Mouse (Mus musculus) stomach, embryonic 16.5 days (tissue): ENCODE results near the gene Rtkn. TPM values are rescaled to one million over a fixed set of nuclear protein-coding genes. Genes with fewer than 3 reads are reported as not detected.
A peak's percentile ranks its signal among the peaks of the same experiment; 100 is the strongest.

Experiments used
- ATAC-seq: fragments of 200-750 bp; cut with Nextera tagmentation; 2 replicates; pipeline ENCODE4 v1.8.0; 2017; ENCODE audit warnings: moderate number of reproducible peaks, moderate TSS enrichment; ENCODE audit not compliant: insufficient read depth, low FRiP score
- H3K27ac ChIP-seq: fragments of 300-500 bp; sonication (generic); 2 replicates; pipeline ENCODE4 v1.5.1; 2014; ENCODE audit warnings: low read length
- H3K27me3 ChIP-seq: fragments of 300-500 bp; sonication (generic); 2 replicates; pipeline ENCODE4 v1.6.1; 2014; ENCODE audit warnings: low read length, control low read depth, mixed read lengths; ENCODE audit not compliant: control insufficient read depth, insufficient read depth
- H3K36me3 ChIP-seq: fragments of 300-500 bp; sonication (generic); 2 replicates; pipeline ENCODE4 v1.6.1; 2014; ENCODE audit warnings: low read length; ENCODE audit not compliant: control insufficient read depth, insufficient read depth
- H3K4me1 ChIP-seq: fragments of 300-500 bp; sonication (generic); 2 replicates; pipeline ENCODE4 v1.6.1; 2014; ENCODE audit warnings: low read length, control low read depth, mixed read lengths; ENCODE audit not compliant: control insufficient read depth, insufficient read depth
- H3K4me2 ChIP-seq: fragments of 300-500 bp; sonication (generic); 2 replicates; pipeline ENCODE4 v1.6.1; 2014; ENCODE audit warnings: low read depth, low read length, mixed read lengths
- H3K4me3 ChIP-seq: fragments of 300-500 bp; sonication (generic); replicated peaks from 2 replicates; pipeline ENCODE4 v1.5.1; 2014; ENCODE audit warnings: mild to moderate bottlenecking, low read length
- H3K9ac ChIP-seq: fragments of 300-500 bp; sonication (generic); 2 replicates; pipeline ENCODE4 v1.6.1; 2014; ENCODE audit warnings: low read length
- H3K9me3 ChIP-seq: fragments of 300-500 bp; sonication (generic); replicated peaks from 2 replicates; pipeline ENCODE4 v1.6.1; 2016; ENCODE audit warnings: low read length, control low read depth; ENCODE audit not compliant: control insufficient read depth
- WGBS: fragments of 180-500 bp; shearing (Covaris S2); extraction: QIAGEN DNeasy Blood & Tissue Kit; methylation state at CpG from one replicate; pipeline ENCODE4 v1.1.7; 2014; 5-methylcytosine and 5-hydroxymethylcytosine counted together
- polyA plus RNA-seq: library from polyadenylated mRNA; unstranded; fragments of >200 nt; fragmentation: Nextera tagmentation; extraction: Ambion mirVana; gene quantifications from 2 replicates; pipeline ENCODE4 v1.2.1, GENCODE M21; 2015

The Rtkn gene
- polyA plus RNA-seq, 1 experiment from 2014 or later = 39.7 TPM

- WGBS = 1% methylated on average over 51 of the region's 52 CpGs
- peaks cover 35% of the 10 kb centered on the region for H3K4me1 ChIP-seq
- ATAC-seq = peak; percentile 45; the same call in 1 of the 2 replicates
- no peaks in the 10 kb centered on the region for H3K9me3 ChIP-seq
- H3K27ac ChIP-seq = peak overlapping the region; percentile 98
- H3K4me2 ChIP-seq = peak overlapping the region; percentile 96
- peaks cover 12% of the 10 kb centered on the region for H3K36me3 ChIP-seq
- H3K27me3 ChIP-seq = no peaks in the 10 kb centered on the region
- H3K9ac ChIP-seq = peak overlapping the region; percentile 88
- H3K4me3 ChIP-seq = peak overlapping the region; percentile 77
Observed at GRCm38 (mm10) chr6:83121863-83122710, 13.2 kb upstream of the Rtkn start.

DNA sequence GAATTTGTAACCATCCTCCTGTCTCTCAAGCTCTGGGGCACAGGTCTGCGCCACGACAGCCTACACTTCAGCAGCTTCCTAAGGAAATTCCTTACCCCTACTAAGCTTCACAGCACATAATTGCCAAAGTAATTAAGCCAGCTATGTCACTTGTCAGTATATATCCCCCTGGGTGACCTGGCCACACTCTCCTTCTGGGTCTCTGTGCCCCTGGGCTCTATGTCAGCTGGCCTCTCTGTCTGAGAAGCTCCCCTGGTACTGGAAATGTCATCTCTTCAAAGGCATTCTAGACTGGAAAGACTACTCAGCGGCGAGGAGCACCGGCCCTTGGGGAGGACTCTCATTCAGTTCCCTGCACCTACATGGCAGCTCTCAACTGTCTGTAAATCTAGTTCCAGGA, 12.3 kb upstream of the Rtkn start:
- H3K36me3 ChIP-seq = peaks cover 9% of the 10 kb centered on the region
- no peak overlapping the region for H3K4me2 ChIP-seq
- peak overlapping the region; percentile 35; the same call in 1 of the 2 replicates for H3K9ac ChIP-seq
- no peak for ATAC-seq
- 81% methylated on average over 5 of the region's 5 CpGs for WGBS
- H3K4me1 ChIP-seq = peaks cover 35% of the 10 kb centered on the region
- H3K9me3 ChIP-seq = no peaks in the 10 kb centered on the region
- 0 out of 2 replicates have a peak overlapping the region, but pooled peaks have one; percentile 3 for H3K4me3 ChIP-seq
- no peaks in the 10 kb centered on the region for H3K27me3 ChIP-seq
- no peak overlapping the region for H3K27ac ChIP-seq

GRCm38 (mm10) chr6:83124851-83125312, 10.4 kb upstream of the Rtkn start:
- H3K4me2 ChIP-seq = peak overlapping the region; percentile 85
- H3K4me1 ChIP-seq = peaks cover 29% of the 10 kb centered on the region
- H3K27me3 ChIP-seq = no peaks in the 10 kb centered on the region
- peak overlapping the region; percentile 62; the same call in 1 of the 2 replicates for H3K27ac ChIP-seq
- H3K9me3 ChIP-seq = no peaks in the 10 kb centered on the region
- WGBS = 0% methylated on average over 30 of the region's 30 CpGs
- peak overlapping the region; percentile 80 for H3K4me3 ChIP-seq
- H3K9ac ChIP-seq = peak overlapping the region; percentile 87
- 0 out of 2 replicates have a peak, but pooled peaks have one; percentile 7 for ATAC-seq
- no peaks in the 10 kb centered on the region for H3K36me3 ChIP-seq

DNA sequence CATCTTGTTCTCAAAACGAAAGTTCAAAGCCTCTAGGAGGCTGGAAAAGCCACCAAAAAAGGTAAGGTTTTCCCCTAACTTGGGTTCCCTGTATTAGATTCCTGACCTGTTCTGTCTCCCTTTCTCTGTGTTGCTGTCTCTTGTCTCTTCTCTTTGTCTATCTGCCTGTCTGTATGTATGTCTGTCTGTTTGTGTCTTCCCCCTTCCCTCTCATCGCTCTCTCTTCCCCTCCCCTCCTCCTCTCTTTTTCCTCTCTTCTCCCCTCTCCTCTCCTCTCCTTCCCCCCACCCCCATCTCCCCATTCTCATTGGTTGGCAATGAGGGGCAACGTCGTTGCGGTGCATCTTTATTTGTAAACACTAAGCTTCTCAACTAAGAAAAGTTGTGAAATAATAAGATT, 9.9 kb upstream of the Rtkn start, which contains the start of gene Ino80b:
TSS of gene Ino80b (minus strand) at position 101 of the 400 bp plus-strand sequence.
- no peaks in the 10 kb centered on the region for H3K9me3 ChIP-seq
- H3K27me3 ChIP-seq = no peaks in the 10 kb centered on the region
- no peak for ATAC-seq
- no peaks in the 10 kb centered on the region for H3K36me3 ChIP-seq
- peak within 1 kb of the TSS; percentile 80 for H3K4me3 ChIP-seq
- WGBS = 20% methylated on average over 5 of the region's 5 CpGs
- H3K4me1 ChIP-seq = peaks cover 25% of the 10 kb centered on the region
- H3K4me2 ChIP-seq = peak within 1 kb of the TSS; percentile 85
- peak within 1 kb of the TSS; percentile 62; the same call in 1 of the 2 replicates for H3K27ac ChIP-seq
- H3K9ac ChIP-seq = peak within 1 kb of the TSS; percentile 87

DNA sequence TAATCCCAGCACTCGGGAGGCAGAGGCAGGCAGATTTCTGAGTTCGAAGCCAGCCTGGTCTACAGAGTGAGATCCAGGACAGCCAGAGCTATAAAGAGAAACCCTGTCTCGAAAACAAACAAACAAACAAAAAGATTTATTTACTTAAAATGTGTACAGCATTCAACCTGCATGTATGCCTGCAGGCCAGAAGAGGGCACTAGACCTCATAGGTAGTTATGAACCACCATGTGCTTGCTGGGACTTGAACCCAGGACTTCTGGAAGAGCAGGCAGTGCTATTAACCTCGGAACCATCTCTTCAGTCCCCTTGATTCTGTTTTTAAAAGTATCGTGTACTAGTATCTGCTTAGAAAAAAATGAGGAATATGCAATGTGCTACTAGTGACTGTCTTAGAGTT, 7.8 kb upstream of the Rtkn start:
- H3K27ac ChIP-seq = no peak overlapping the region
- H3K4me2 ChIP-seq = no peak overlapping the region
- no peak for ATAC-seq
- H3K4me1 ChIP-seq = peaks cover 30% of the 10 kb centered on the region
- no peaks in the 10 kb centered on the region for H3K9me3 ChIP-seq
- 94% methylated on average over 5 of the region's 5 CpGs for WGBS
- H3K9ac ChIP-seq = no peak overlapping the region
- no peak overlapping the region for H3K4me3 ChIP-seq
- no peaks in the 10 kb centered on the region for H3K27me3 ChIP-seq
- no peaks in the 10 kb centered on the region for H3K36me3 ChIP-seq

DNA sequence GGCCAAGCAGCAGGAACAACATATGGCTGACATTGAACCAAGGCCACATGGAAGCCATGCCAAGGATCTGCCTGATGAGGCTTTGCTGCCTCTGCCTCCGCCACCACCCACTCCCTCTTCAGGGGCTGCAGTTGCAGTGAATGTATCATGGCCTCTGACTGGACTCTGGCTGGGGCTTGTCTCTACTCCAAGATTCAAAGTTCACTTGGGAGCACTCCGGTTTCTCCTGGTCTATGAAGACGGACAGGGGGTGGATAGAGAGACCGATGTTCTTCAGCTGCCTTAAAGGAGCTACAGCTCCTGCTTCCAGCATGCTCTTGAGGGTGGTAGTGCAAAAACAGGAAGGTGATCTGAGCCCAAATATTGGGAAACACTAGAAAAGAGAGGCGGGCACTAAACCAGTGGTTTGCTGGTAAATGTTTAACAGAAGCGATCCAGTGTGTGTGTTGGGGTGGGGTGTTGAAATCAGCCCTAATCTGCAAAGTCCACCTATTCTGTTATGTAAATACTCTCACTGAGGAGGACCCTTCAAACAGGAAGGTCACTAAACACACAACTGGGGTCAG, 3.7 kb upstream of the Rtkn start:
- Histone ChIP-seq H3K27me3 (no peaks in the 10 kb centered on the region), H3K4me1 (peaks cover 20% of the 10 kb centered on the region), H3K4me3 (no peak overlapping the region), H3K4me2 (peak overlapping the region; percentile 25), H3K9me3 (no peaks in the 10 kb centered on the region), H3K36me3 (no peaks in the 10 kb centered on the region), H3K27ac (peak overlapping the region; percentile 82), H3K9ac (peak overlapping the region; percentile 34; the same call in 1 of the 2 replicates)
- ATAC-seq = peak; percentile 59; the same call in 1 of the 2 replicates
- WGBS = 38% methylated on average over 6 of the region's 6 CpGs

DNA sequence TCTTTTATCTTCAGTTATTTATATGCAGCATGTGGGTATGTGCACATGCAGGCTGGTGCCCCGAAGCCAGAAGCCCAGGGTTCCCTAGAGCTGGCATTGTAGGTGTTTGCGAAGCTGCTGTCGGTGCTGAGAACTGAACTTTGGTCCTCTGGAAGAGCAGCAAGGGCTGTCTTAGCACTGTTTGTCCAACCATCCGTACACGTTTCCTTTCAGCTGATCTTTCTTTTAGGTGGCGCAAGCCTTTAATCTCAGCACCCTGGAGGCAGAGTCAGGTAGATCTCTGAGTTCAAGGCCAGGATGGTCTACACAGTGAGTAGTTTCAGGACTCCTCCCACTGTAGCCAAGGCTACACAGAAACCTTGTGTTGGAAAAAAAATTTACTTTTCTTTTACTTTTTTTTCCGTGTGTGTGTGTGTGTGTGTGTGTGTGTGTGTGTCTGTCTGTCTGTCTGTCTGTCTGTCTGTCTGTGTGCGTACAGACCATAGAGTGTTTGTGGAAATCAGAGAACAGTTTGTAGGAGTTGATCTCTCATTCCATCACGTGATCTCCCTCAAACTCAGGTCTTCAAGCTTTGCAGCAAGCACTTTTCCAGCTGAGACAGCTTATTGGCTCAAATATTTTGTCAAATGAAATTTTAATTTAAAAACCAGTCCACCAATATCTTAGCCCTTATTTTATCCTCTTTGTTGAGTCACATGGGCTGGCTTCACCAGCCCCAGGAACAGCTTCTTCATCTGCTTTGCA, 2.9 kb upstream of the Rtkn start:
- Histone ChIP-seq H3K4me3 (no peak overlapping the region), H3K27me3 (no peaks in the 10 kb centered on the region), H3K9ac (no peak overlapping the region), H3K36me3 (no peaks in the 10 kb centered on the region), H3K4me1 (peaks cover 20% of the 10 kb centered on the region), H3K9me3 (no peaks in the 10 kb centered on the region), H3K27ac (peak overlapping the region; percentile 82), H3K4me2 (peak overlapping the region; percentile 6; the same call in 1 of the 2 replicates)
- ATAC-seq = no peak
- 68% methylated on average over 9 of the region's 9 CpGs for WGBS

GRCm38 (mm10) chr6:83134226-83134625, 1.0 kb upstream of the Rtkn start:
- Histone ChIP-seq H3K9me3 (no peaks in the 10 kb centered on the region), H3K27me3 (no peaks in the 10 kb centered on the region), H3K4me1 (peaks cover 35% of the 10 kb centered on the region), H3K9ac (no peak overlapping the region), H3K27ac (0 out of 2 replicates have a peak overlapping the region, but pooled peaks have one; percentile 99), H3K36me3 (no peaks in the 10 kb centered on the region), H3K4me3 (no peak overlapping the region), H3K4me2 (no peak overlapping the region)
- no peak for ATAC-seq
- WGBS = 60% methylated on average over 3 of the region's 3 CpGs
